Mouse (Mus musculus): ENCODE data around the gene Cd109.

The Cd109 gene

DNA sequence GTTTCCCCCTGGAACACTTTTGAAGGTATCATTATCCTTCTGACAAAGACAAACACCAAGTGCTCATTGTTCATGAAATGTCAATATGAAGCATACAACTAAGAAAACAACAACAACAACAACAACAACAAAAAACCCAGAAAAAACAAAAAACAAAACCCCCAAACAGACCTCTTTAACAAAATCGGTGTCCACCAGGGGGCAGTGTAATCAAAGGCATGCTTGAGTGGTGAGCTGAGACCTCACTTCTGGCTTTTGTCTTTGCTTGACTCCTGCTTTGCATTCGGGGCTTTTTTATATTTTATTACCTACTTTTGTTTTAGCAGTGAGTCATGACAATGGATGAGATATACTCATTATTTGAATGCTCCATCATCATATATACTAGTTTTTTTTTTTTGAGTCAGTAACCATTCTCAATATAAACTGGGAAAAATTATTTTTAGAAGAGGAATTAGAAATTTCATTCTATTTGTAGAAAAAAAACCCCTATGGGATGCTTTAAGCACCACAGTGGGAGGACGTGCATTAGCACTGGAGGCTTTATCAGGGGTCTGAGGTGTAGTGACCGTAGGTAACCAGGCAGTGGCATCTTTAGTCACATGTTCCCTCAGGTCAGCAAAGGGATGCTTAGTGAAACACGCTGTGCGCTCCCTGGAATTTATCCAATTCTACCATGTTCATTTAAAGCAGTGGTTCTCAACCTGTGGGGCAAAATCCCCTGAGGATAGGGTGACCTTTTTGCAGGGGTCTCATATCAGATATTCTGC, 30.8 kb downstream of the Cd109 start:
- DNase-seq, result peak; percentile 13

DNA sequence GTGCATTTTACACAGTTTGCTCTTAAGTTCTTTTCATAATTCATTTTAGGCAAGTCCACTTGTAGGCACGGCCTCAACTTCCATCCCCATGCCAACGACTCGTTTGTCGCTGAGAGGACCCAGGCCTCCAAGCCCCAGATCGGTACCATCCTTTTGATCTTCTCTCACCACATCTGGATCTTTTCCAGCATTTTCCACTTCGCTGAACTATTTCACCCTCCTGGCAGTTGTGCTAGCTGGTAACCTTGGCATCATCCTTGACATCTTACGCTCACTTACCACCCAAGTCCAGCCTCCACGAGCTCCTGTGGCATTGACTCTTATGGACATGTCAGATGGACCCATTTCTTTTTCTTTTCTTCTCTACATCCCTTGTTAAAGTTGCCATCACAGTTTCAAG, 33.3 kb downstream of the Cd109 start:
- no peak for DNase-seq

DNA sequence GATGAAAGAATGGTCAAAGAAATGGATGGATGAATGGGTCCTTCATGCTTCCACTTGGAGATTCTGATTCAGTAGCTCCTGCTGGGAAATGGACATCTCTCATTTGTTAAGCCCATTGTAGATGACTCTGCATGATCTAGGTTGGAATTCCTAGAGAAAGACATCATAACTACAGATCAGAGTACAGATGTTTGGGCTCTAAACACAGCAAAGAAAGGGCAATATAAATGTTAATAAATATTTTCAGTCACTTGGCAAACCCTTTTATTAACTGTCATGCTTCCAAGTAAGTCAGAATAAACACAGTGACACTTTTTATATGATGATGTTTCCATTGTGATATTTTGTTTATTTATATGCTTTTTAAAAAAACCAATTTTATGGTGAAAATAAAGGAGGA, 34.1 kb downstream of the Cd109 start:
- DNase-seq, result no peak

DNA sequence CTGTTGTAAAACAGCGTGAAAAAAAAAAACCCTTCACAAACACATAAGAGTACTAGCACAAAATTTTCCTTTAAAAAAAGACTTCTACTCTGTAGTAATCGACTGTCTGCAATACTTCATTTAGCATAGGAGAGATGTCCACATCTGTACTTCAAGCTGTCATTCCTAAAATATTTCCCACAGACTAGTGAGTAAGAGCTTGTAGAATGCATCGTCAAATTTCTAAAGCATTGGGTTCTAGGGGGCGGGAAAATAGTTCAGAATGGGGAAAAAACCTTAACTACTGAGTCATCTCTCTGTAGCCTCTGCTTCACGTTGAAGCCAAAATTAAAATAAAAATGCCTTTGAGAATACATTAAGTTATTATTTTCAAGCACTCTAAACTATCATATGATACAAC, 42.2 kb downstream of the Cd109 start:
- DNase-seq, result no peak

DNA sequence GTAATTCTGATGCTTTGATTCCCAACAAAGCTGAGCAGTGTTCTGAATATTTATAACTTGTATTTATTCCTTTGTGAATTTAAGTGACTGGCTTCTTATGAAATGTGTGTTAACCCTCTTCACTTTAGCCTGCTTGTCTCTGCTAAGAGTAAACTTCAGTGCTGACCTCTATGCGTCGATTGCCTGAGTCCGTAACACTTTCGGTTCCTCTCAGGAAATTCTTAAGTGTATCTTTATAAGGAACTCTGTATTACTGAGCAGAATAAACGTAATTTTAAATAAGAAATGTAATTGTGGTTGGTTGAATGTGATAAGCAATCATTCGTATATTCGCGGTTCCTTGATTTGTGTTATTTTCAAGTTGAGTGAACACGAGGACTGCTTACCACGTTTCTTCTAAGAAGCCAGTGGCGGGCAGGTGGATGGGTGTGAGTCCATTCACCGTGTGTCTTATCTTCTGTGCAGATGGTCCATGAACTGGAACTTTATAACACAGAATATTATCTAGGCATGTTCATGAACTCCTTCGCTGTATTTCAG, 56.2 kb downstream of the Cd109 start:
- DNase-seq, result no peak

DNA sequence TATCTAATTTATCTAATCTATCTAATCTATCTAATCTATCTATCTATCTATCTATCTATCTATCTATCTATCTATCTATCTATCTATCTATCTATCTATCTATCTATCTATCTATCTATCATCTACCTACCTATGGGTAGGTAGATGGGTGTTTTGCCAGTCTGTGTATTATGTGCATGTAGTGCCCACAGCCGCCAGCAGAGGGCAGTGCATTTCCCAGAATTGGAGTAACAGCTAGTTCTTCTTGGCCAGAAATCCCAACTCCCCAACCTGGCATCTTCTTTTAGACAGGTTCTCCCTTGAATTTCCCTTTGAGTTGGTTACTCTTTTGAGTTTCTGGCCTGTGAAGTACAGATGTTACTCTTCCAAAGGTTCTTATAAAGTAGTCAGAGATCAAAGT, 85.3 kb downstream of the Cd109 start:
- DNase-seq, result peak; percentile 73

DNA sequence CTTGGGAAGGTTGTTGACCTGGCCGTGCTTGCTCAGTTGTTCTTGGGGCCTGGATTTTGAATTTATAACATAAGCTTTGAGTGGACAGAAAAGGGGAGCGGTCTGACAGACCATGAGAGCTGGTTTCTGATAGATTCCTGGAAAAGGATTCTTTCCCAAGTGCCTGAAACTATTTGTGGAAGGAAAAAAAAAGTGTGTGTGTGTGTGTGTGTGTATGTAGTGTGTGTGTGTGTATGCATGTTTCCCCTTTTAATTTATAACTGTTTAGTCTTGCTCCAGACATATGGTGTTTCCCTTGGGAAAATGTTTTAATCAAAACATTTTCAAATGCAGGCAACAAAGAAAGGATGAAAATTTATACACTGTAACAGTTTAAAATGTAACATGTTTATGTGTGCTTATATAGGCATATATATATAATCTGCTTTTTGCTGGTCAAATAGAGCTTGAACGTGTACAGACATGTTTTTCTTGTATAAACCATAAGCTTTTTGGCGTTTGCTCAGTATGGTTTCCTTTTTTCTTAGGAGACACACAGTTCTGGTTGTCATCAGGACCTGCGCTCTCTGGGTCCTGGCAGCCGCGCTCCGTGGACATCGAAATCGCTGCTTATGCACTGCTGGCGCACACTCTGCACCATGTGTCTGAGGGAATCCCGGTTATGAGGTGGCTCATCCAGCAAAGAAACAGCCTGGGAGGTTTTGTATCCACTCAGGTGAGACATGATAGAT, 87.3 kb downstream of the Cd109 start:
- no peak for DNase-seq

DNA sequence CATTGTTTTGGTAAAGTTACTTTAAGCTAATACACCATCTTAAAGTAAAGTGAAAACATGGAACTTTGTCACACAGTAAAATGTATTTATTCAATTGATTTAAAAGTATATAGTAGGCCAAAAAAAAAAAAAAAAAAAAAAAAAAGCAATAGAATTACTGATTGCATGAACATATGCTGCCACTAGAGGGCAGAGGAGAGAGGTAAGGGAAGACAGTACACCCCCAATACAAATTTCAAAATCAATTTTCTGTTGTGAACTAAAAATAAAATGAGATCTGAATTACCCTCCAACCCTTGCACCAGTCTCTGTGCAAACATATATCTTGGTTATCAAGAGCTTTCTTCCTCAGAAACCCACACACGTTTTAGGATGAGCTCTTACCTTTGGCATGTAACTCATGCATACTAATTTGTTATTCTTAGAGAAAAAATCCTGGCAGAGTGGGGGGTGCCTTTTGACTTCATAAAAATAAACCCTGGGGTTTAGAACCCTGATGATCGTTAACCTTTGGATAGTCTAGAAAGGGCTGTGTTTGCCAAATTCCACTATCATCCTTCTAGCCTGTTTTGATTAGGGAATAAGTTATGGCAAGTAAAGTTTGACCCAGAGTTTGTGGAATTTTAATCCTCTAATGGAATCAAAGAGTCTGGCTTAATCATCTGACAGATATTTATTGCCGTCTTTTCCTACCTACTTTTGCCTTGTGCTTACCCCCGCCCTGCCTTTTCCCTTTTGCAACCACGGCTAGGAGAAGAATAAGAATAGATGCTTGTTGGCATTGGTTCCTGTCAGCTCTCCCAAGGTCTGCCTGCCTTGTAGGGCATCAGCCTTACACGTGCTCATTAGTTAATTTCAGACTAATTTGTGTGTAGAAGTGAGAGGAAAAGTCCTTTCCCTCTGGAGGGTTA, 105.8 kb downstream of the Cd109 start:
- DNase-seq, result no peak

DNA sequence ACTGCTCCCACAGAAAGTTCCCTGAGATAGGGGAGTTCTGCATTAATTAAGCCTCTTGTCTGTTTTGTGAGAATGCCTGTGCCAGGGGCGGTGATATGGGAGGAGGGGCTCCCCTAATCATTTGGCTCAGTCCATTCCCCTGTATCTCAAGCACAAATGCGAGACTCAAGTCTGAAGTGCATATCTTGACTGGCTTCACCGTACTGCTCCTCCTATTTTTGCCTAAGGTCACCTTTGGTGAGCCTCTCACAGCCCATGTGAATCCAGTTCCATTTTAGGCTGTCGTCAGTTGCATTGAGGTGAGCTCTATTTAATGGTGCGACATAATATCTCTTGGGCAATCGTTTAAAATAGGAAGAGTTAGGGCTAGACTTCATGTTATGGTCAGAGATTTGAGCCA, 116.6 kb downstream of the Cd109 start:
- no peak for DNase-seq

DNA sequence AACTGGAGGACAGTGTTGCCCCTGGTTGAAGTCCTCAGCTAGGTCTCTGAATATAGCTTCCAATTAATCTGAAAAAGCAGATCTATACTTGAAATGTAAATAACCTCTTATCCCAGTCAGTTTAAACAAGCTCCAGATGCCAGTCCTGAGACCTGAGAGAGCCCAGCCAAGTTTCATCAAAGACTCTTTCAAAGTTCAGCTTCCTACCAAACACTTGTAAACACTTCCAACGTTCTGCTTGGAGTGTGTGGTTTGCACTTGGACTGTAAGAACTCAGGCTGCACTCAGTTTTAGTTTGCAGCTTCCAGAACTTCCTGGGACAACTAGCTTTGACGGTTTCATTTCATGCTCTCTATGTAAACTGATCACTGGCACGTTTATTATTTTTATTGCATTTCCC, 120.2 kb downstream of the Cd109 start:
- DNase-seq, result no peak

DNA sequence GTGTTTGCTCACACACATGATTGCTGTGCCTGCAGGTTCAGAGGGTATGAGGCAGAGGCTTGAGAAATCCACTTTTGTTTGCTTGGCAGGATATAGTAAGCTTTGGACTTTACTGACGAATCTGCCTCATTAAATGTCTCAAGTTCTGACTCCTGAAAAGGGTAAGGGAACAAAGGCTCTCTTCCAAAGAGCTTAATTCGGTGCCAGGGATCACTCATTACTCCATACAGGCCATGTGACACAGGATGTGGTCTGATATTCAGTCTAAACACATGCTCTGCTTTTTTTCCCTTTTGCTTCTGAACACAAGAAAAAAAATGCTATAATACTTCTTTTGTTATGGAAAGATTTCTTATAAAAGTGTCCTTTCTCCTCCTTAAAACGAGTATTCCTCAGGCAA, 126.7 kb downstream of the Cd109 start:
- DNase-seq, result no peak

DNA sequence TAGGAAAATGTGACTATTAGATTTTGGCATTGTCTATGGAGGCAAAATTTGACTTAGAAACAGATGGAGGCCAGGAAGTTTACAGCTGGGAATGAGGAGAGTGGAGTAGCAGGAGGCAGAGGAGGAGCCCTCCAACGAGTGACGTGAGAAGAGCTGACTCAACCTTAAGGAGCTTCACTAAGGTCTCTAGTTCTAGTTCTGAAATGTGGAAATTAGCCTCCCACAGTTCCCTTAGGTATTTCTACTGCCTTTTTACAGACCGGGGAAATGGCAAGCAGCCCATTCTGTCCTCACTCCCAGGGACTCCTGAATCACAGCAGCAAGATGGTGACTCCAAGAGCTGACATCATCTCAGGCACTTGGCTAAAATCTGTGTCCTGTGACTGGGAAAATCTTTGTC, 134.9 kb downstream of the Cd109 start:
- no peak for DNase-seq

Data from kidney, adult 18-20 months (tissue).